Mouse (Mus musculus) E14TG2a.4 (cell line): ENCODE data around the gene Fbxo21.

ENCODE experiments used
- CTCF ChIP-seq: conservative IDR thresholded peaks from 2 replicates; pipeline ENCODE4 v1.5.1; 2014; ENCODE audit warnings: low read length
- POU5F1 ChIP-seq: IDR thresholded peaks from 2 replicates; pipeline ENCODE4 v1.6.1; 2014; ENCODE audit warnings: low read length, borderline replicate concordance

- TF ChIP-seq CTCF (no peak), POU5F1 (no peak)
Measured at GRCm38 (mm10) chr5:118026343-118026742, 49.8 kb downstream of the Fbxo21 start.
